Mouse (Mus musculus) brain, embryonic 14.5 days (tissue): ENCODE data around the gene Thsd7b.
"Not testable (repeated sequence)": the region's sequence is repeated elsewhere in the genome, so short reads cannot be mapped to it uniquely, and the experiment has no call there.

Experiments used
- CTCF ChIP-seq: fragments of 200-500 bp; IDR thresholded peaks from 2 replicates; pipeline ENCODE4 v1.5.1; 2012; ENCODE audit warnings: inconsistent platforms, mild to moderate bottlenecking, moderate library complexity, borderline replicate concordance; ENCODE audit not compliant: insufficient read depth, insufficient read length; ENCODE audit errors: extremely low read depth
- POLR2A ChIP-seq: fragments of 200-500 bp; IDR thresholded peaks from 2 replicates; pipeline ENCODE4 v1.6.1; 2012; ENCODE audit warnings: mild to moderate bottlenecking, inconsistent platforms, borderline replicate concordance; ENCODE audit not compliant: poor library complexity, insufficient read depth, insufficient read length, severe bottlenecking; ENCODE audit errors: extremely low read depth

DNA sequence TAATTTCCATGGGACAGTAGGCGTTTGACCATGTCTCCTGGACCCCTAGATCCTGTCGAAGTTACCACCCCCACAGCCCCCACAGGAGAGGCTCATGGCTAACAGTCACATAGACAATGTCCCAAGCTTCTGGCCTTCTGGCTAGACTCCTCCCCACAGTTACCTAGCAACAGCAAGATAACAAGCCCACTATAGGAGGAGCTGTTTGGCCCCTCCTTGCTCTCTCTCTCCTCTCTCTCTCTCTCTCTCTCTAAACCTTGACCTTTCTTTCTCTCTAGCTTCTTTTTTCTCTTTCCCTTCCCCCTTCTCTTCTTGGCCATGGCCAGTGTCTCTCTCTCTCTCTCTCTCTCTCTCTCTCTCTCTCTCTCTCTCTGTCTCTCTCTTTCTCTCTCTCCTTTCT, 686.2 kb downstream of the Thsd7b start:
- not testable (repeated sequence) for TF ChIP-seq CTCF, POLR2A
